Mouse (Mus musculus): Measurements from ENCODE around the gene Ssb. TPM values are rescaled to one million over a fixed set of nuclear protein-coding genes. Genes with fewer than 3 reads are reported as not detected.
A peak's percentile ranks its signal among the peaks of the same experiment; 100 is the strongest.
"Not testable (repeated sequence)": the region's sequence is repeated elsewhere in the genome, so short reads cannot be mapped to it uniquely, and the experiment has no call there.

The Ssb gene
- total RNA-seq, 4 experiments from 2014 or later, result 149 to 159 (median 152) TPM

GRCm38 (mm10) chr2:69862117-69862657, 825 bp downstream of the Ssb start:
- no peak for DNase-seq

- DNase-seq, result no peak
These were observed 22.6 kb downstream of the Ssb start for GRCm38 (mm10) chr2:69883990-69884391.

GRCm38 (mm10) chr2:69884581-69884980, 23.2 kb downstream of the Ssb start:
- no peak for DNase-seq

- no peak for DNase-seq
These were observed 23.7 kb downstream of the Ssb start for GRCm38 (mm10) chr2:69885050-69885449.

- peak; percentile 76 for DNase-seq
These were observed 24.3 kb downstream of the Ssb start, which contains the start of gene Mettl5 for GRCm38 (mm10) chr2:69885451-69886305. Mettl5 (minus strand) TSS chr2:69885615.

GRCm38 (mm10) chr2:69888957-69889356, 27.6 kb downstream of the Ssb start:
- no peak for DNase-seq

GRCm38 (mm10) chr2:69890843-69891242, 29.5 kb downstream of the Ssb start:
- DNase-seq, result no peak

- DNase-seq, result no peak
These were observed 31.8 kb downstream of the Ssb start for GRCm38 (mm10) chr2:69893145-69893544.

- DNase-seq, result no peak
These were observed 32.5 kb downstream of the Ssb start for GRCm38 (mm10) chr2:69893891-69894290.

GRCm38 (mm10) chr2:69895502-69896223, 34.3 kb downstream of the Ssb start:
- no peak for DNase-seq

- DNase-seq, result no peak
These were observed 34.8 kb downstream of the Ssb start for GRCm38 (mm10) chr2:69896224-69896581.

- DNase-seq, result peak; percentile 96
These were observed 35.8 kb downstream of the Ssb start, which contains the start of gene Ubr3 for GRCm38 (mm10) chr2:69897039-69897617. Ubr3 (plus strand) TSS chr2:69897246.

GRCm38 (mm10) chr2:69897618-69898575, 36.5 kb downstream of the Ssb start:
- peak; percentile 58 for DNase-seq

GRCm38 (mm10) chr2:69903541-69903940, 42.2 kb downstream of the Ssb start:
- DNase-seq, result no peak

- not testable (repeated sequence) for DNase-seq
These were observed 46.0 kb downstream of the Ssb start for GRCm38 (mm10) chr2:69907394-69907793.

- DNase-seq, result no peak
These were observed 51.4 kb downstream of the Ssb start for GRCm38 (mm10) chr2:69912801-69913200.

GRCm38 (mm10) chr2:69917301-69917700, 55.9 kb downstream of the Ssb start:
- DNase-seq, result no peak
